Mouse (Mus musculus): Measurements from ENCODE around the gene Gm45233.

Gene Gm45233

DNA sequence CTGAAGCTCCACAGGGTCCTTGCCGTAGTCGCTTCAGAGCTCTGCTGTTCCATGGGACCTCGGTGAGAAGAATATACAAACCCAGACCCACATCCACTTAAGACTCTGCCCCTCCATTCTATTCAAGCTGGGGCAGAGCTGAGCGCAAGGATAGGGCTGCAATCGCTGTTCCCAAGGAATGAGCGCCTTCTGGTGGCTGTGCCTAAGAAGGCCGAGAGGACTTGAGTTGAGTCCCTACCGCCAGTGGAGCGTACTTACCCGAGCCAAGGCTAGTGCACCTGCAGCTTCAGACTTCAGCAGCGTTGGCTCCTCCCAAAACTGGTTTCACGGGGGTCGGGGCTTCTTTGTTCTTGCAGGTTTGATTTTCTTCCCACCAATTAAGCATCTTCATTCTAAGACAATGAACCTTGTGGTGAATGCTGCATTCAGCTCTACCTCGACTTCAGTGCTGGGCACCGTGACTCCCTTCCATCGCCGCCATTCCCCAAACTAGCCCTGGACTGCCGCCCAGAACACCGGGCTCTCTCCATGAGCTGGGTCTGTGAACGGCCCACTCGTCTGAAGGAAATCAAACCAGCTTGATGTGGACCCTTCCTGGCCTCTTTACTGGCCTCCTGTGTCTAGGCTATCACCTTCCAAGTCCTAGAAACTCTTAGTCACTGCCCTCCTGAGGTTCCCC is 51.6 kb downstream of the Gm45233 start:
- in situ Hi-C loops (cut with MboI, MseI), result no loop called here

DNA sequence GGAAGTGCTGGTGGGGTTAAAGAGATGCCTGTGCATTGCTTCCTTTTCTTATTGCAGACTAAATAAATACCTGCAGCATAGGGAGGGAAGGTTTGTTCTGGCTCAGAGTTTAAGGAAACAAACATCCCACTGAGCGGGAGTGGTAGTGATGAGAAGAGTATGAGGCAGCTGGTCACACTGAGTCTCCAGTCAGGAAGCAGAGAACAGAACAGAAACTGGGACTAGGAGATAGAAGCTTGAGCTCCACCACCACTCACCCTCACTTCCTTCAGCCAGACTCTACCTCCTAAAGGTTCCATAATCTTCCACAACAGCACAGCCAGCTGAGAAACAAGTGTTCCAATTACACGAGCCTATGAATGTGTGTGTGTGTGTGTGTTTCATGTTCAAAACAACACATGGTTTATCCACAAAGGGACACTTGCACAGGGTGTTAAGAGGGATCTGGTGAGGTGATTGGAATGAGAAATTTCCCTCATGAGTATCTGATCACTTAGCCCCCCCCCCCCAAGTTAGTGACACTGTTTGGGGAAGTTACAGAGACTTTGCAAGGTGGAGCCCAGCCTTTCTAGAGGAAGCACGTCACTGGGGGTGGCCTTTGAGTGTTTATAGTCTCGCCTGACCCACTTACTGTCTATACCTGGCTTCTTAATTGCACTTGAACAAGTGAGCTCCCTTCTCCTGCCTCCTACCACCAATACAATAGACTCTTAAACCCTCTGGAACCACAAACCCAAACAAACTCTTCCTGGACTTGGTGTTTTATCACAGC is 68.0 kb downstream of the Gm45233 start:
- in situ Hi-C loops (cut with MboI, MseI), result no loop called here

DNA sequence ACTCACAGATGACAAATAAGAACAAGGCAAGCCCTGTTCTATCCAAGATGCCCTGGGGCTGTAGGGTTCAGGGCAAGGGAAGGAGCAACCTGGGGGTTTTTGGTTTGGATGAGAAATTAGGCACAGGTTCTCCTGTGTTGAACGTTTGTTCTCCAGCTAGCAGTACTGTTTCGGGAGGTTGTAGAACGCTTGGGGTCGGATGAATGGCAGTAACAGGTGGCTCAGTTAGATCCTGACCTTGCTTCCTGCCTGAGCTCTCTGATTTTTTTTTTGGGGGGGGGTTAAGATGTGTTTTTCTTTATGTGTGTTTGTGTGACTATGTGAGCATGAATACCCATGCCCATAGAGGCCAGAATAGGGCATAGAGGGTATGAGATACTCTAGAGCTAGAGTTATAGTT is 68.6 kb downstream of the Gm45233 start:
- in situ Hi-C loops (cut with MboI, MseI), result no loop called here

Measured in regulatory T cell (primary cell).